Mouse (Mus musculus) embryonic facial prominence, embryonic 12.5 days (tissue): Measurements from ENCODE around the gene Ints13. TPM values are rescaled to one million over a fixed set of nuclear protein-coding genes. Genes with fewer than 3 reads are reported as not detected.
A peak's percentile ranks its signal among the peaks of the same experiment; 100 is the strongest.

Experiments used
- ATAC-seq: fragments of 200-750 bp; cut with Nextera tagmentation; 2 replicates; pipeline ENCODE4 v1.8.0; 2017; ENCODE audit not compliant: insufficient number of reproducible peaks, insufficient read depth, low FRiP score, low TSS enrichment
- H3K27ac ChIP-seq: fragments of 300-500 bp; sonication (generic); 2 replicates; pipeline ENCODE4 v1.5.1; 2016; ENCODE audit warnings: mild to moderate bottlenecking
- H3K27me3 ChIP-seq: fragments of 300-500 bp; sonication (generic); 2 replicates; pipeline ENCODE4 v1.6.1; 2016; ENCODE audit warnings: mild to moderate bottlenecking, moderate library complexity
- H3K36me3 ChIP-seq: fragments of 300-500 bp; sonication (generic); 2 replicates; pipeline ENCODE4 v1.6.1; 2016; ENCODE audit warnings: mild to moderate bottlenecking
- H3K4me1 ChIP-seq: fragments of 300-500 bp; sonication (generic); 2 replicates; pipeline ENCODE4 v1.6.1; 2016
- H3K4me2 ChIP-seq: fragments of 300-500 bp; sonication (generic); replicated peaks from 2 replicates; pipeline ENCODE4 v1.6.1; 2016; ENCODE audit warnings: mild to moderate bottlenecking, moderate library complexity
- H3K4me3 ChIP-seq: fragments of 300-500 bp; sonication (generic); 2 replicates; pipeline ENCODE4 v1.5.1; 2016; ENCODE audit warnings: mild to moderate bottlenecking
- H3K9ac ChIP-seq: fragments of 300-500 bp; sonication (generic); 2 replicates; pipeline ENCODE4 v1.6.1; 2016; ENCODE audit warnings: mild to moderate bottlenecking, moderate library complexity
- H3K9me3 ChIP-seq: fragments of 300-500 bp; sonication (generic); 2 replicates; pipeline ENCODE4 v1.6.1; 2016; ENCODE audit warnings: mild to moderate bottlenecking, moderate library complexity
- WGBS: fragments of 180-500 bp; shearing (Covaris S2); methylation state at CpG from one replicate; pipeline ENCODE4 v1.1.7; 2016; 5-methylcytosine and 5-hydroxymethylcytosine counted together
- polyA plus RNA-seq: library from polyadenylated mRNA; unstranded; fragments of >200 nt; fragmentation: Nextera tagmentation; extraction: Ambion mirVana; gene quantifications from 2 replicates; pipeline ENCODE4 v1.2.1, GENCODE M21; 2016

Gene Ints13
- polyA plus RNA-seq, 1 experiment from 2014 or later: 80.9 TPM

DNA sequence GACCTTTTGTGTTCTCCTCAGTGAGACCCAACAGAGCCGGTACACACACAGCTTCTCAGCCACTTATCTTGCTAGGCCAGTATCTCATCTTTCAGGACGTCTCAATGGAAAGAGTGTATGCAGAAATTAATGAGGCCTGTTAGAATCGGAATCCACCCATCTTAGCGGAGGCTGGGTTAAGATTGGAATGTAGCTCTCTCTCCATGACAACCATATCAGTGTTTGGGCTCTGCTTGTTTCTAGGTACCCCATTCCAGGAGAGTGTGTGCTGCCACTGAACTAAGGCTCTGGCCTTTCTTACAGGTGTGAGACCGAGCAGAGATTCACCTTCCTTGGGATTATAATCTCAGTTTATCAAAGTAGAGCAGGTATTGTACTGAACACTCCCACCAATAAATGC is 63.7 kb downstream of the Ints13 start:
- Histone ChIP-seq H3K9ac (no peak overlapping the region), H3K9me3 (no peaks in the 10 kb centered on the region), H3K36me3 (no peaks in the 10 kb centered on the region), H3K4me3 (no peak overlapping the region), H3K27me3 (no peaks in the 10 kb centered on the region), H3K27ac (no peak overlapping the region), H3K4me2 (no peak overlapping the region), H3K4me1 (no peaks in the 10 kb centered on the region)
- no peak for ATAC-seq
- 69% methylated on average over 5 of the region's 5 CpGs for WGBS

DNA sequence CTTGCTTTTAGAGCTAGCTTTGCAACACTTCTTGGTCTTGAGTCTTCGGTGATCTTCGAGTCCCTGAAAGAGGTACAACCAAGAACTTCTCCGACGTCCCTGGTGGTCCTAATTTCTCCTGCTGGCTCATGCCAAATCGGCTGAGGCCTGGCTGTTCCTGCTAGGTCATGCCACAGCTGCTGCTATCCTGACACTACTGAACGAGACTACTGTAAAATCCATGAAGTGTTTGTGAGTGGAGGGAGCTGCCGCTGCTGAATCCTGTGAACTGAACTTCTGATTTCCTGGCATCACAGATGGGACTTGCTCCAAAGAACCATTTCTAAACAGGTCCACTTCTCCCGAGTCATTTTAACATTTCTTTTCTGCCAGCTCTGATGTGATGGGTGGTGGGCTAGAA is 64.3 kb downstream of the Ints13 start:
- Histone ChIP-seq H3K9ac (no peak overlapping the region), H3K27ac (no peak overlapping the region), H3K27me3 (no peaks in the 10 kb centered on the region), H3K36me3 (no peaks in the 10 kb centered on the region), H3K4me3 (no peak overlapping the region), H3K4me2 (no peak overlapping the region), H3K9me3 (no peaks in the 10 kb centered on the region), H3K4me1 (no peaks in the 10 kb centered on the region)
- no peak for ATAC-seq
- 85% methylated on average over 8 of the region's 8 CpGs for WGBS

GRCm38 (mm10) chr6:146511511-146511910 is 66.1 kb downstream of the Ints13 start:
- H3K36me3 ChIP-seq: no peaks in the 10 kb centered on the region
- WGBS: 80% methylated on average over 8 of the region's 8 CpGs
- no peak for ATAC-seq
- no peak overlapping the region for H3K4me2 ChIP-seq
- H3K27me3 ChIP-seq: no peaks in the 10 kb centered on the region
- H3K27ac ChIP-seq: no peak overlapping the region
- no peaks in the 10 kb centered on the region for H3K9me3 ChIP-seq
- H3K9ac ChIP-seq: no peak overlapping the region
- no peaks in the 10 kb centered on the region for H3K4me1 ChIP-seq
- no peak overlapping the region for H3K4me3 ChIP-seq

DNA sequence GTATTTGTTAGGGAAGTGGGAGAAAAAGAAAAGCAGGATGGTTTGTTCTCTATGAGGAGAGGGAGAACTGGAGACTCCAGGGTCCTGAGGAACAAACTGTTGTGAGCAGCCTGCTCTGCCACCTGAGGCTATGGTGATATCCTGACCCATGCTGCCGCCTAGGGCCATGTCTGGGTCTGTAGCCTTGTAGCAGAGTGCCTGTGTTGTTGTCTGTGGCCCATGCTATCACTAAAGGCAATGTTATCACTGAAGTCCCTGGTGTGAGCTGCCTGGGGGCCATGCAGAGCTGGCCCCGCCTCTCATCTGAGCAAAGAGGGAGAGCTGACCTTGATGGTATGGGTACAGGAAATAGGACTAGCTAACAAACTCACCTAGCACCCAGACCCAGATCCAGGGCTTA is 67.7 kb downstream of the Ints13 start:
- H3K27ac ChIP-seq: no peak overlapping the region
- no peaks in the 10 kb centered on the region for H3K36me3 ChIP-seq
- no peak overlapping the region for H3K4me3 ChIP-seq
- no peaks in the 10 kb centered on the region for H3K4me1 ChIP-seq
- no peak overlapping the region for H3K4me2 ChIP-seq
- H3K27me3 ChIP-seq: no peaks in the 10 kb centered on the region
- H3K9me3 ChIP-seq: no peaks in the 10 kb centered on the region
- ATAC-seq: no peak
- 71% methylated on average over 2 of the region's 2 CpGs for WGBS
- no peak overlapping the region for H3K9ac ChIP-seq

GRCm38 (mm10) chr6:146504459-146504858 is 73.2 kb downstream of the Ints13 start:
- H3K4me1 ChIP-seq: peaks cover 5% of the 10 kb centered on the region; the same call in 1 of the 2 replicates
- H3K4me2 ChIP-seq: no peak overlapping the region
- H3K4me3 ChIP-seq: no peak overlapping the region
- H3K9me3 ChIP-seq: no peaks in the 10 kb centered on the region
- 88% methylated on average over 2 of the region's 2 CpGs for WGBS
- peaks cover 13% of the 10 kb centered on the region; the same call in 1 of the 2 replicates for H3K27me3 ChIP-seq
- no peak overlapping the region for H3K9ac ChIP-seq
- no peak for ATAC-seq
- no peak overlapping the region for H3K27ac ChIP-seq
- H3K36me3 ChIP-seq: no peaks in the 10 kb centered on the region

- H3K4me3 ChIP-seq: peak overlapping the region; percentile 74
- peak overlapping the region; percentile 98 for H3K4me2 ChIP-seq
- H3K27me3 ChIP-seq: peaks cover 13% of the 10 kb centered on the region; the same call in 1 of the 2 replicates
- H3K4me1 ChIP-seq: peaks cover 5% of the 10 kb centered on the region; the same call in 1 of the 2 replicates
- H3K9ac ChIP-seq: peak overlapping the region; percentile 55; the same call in 1 of the 2 replicates
- no peak overlapping the region for H3K27ac ChIP-seq
- WGBS: 49% methylated on average over 3 of the region's 3 CpGs
- no peak for ATAC-seq
- H3K36me3 ChIP-seq: no peaks in the 10 kb centered on the region
- no peaks in the 10 kb centered on the region for H3K9me3 ChIP-seq
These were observed 74.8 kb downstream of the Ints13 start for GRCm38 (mm10) chr6:146502856-146503255.

GRCm38 (mm10) chr6:146501866-146502804 is 75.5 kb downstream of the Ints13 start, which contains the start of gene Itpr2:
Gene Itpr2 (minus strand): TSS chr6:146502223.
- Histone ChIP-seq H3K9me3 (no peaks in the 10 kb centered on the region), H3K4me1 (peaks cover 5% of the 10 kb centered on the region; the same call in 1 of the 2 replicates), H3K27me3 (peaks cover 13% of the 10 kb centered on the region; the same call in 1 of the 2 replicates), H3K4me3 (peak within 1 kb of the TSS; percentile 74), H3K36me3 (no peaks in the 10 kb centered on the region), H3K4me2 (peak within 1 kb of the TSS; percentile 98), H3K9ac (peak within 1 kb of the TSS; percentile 55), H3K27ac (0 out of 2 replicates have a peak within 1 kb of the TSS, but pooled peaks have one; percentile 36)
- 1% methylated on average over 70 of the region's 70 CpGs for WGBS
- peak; percentile 89 for ATAC-seq

DNA sequence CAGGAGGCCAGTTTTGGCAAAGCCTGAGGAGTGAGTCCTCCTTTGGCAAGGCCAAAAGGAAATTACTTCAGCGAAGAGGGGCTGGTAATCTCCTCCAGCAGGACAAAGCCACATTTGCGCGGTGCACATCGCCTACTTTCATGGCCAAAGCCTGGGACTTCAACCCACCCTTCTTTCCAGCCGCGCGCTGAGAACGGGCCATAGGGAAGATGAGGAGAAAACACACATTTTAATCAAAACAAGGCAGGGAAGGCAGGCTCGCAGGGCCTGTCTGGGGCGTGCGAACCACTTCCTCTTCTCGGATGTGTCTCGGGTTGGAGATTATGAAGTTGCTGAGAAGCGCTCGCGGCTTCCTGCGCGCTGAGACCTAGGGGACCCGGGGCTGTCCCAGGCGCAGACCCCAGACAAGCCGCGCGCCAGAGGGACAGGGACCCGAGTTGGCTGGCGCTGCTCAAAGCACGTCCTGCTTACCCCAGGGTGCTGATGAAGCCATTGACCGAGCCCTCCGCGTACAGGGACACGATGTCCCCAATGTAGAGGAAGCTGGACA is 76.2 kb downstream of the Ints13 start:
- Histone ChIP-seq H3K9me3 (no peaks in the 10 kb centered on the region), H3K27ac (0 out of 2 replicates have a peak overlapping the region, but pooled peaks have one; percentile 36), H3K9ac (peak overlapping the region; percentile 55), H3K4me3 (peak overlapping the region; percentile 74), H3K4me2 (peak overlapping the region; percentile 98), H3K4me1 (peaks cover 5% of the 10 kb centered on the region; the same call in 1 of the 2 replicates), H3K36me3 (no peaks in the 10 kb centered on the region), H3K27me3 (peaks cover 13% of the 10 kb centered on the region; the same call in 1 of the 2 replicates)
- under 1% methylated on average over 30 of the region's 30 CpGs for WGBS
- ATAC-seq: peak; percentile 78

GRCm38 (mm10) chr6:146500771-146501170 is 76.9 kb downstream of the Ints13 start:
- no peaks in the 10 kb centered on the region for H3K9me3 ChIP-seq
- no peak overlapping the region for H3K9ac ChIP-seq
- peaks cover 13% of the 10 kb centered on the region; the same call in 1 of the 2 replicates for H3K27me3 ChIP-seq
- no peak for ATAC-seq
- H3K4me3 ChIP-seq: peak overlapping the region; percentile 74; the same call in 1 of the 2 replicates
- peak overlapping the region; percentile 98 for H3K4me2 ChIP-seq
- peaks cover 5% of the 10 kb centered on the region; the same call in 1 of the 2 replicates for H3K4me1 ChIP-seq
- 71% methylated on average over 5 of the region's 5 CpGs for WGBS
- H3K27ac ChIP-seq: no peak overlapping the region
- no peaks in the 10 kb centered on the region for H3K36me3 ChIP-seq

DNA sequence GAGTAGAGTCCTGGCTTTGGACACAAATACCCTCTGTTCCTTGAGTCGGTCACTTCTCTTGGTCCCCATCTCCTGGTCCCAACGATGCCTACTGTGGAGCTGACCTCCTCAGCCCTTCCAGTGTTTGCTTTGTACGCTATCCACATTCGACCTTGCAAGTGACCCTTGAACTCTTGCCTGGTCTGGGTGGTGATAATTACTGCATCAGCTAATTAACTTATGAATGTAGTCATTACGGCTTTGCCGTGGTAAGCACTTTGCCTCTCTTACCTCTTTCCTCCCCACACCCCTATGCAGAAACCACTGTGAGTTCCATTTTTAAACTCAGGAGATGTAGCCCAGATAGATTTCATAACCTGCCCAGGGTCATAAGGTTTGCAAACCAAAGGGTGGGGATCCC is 77.4 kb downstream of the Ints13 start:
- no peak overlapping the region for H3K9ac ChIP-seq
- H3K4me2 ChIP-seq: no peak overlapping the region
- peaks cover 5% of the 10 kb centered on the region; the same call in 1 of the 2 replicates for H3K4me1 ChIP-seq
- 43% methylated on average over 6 of the region's 6 CpGs for WGBS
- peaks cover 13% of the 10 kb centered on the region; the same call in 1 of the 2 replicates for H3K27me3 ChIP-seq
- no peaks in the 10 kb centered on the region for H3K9me3 ChIP-seq
- no peak overlapping the region for H3K27ac ChIP-seq
- no peaks in the 10 kb centered on the region for H3K36me3 ChIP-seq
- no peak overlapping the region for H3K4me3 ChIP-seq
- no peak for ATAC-seq
